Mouse (Mus musculus): ENCODE measurements around the gene Tenm4. TPM values are rescaled to one million over a fixed set of nuclear protein-coding genes. Genes with fewer than 3 reads are reported as not detected.

Gene Tenm4
- polyA plus RNA-seq, 1 experiment from 2014 or later: 62.8 TPM

DNA sequence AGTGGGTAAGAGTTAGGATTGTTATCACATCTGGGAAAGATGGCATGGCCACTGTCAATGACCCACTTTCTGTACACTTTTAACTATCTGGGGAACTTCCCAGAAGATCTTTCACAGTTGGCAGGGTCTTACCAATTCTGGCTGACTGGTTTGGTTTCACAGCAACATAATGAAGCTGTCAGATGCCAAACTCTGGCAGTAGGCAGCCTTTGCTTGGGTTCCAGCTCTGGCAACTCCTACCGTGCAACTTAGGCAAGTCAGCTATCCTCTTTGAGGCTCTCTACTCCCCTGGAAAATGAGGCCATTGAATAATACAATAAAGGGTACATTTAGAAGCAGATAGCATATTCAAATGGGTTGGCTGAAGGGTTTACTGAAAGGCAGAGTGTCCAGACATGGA, 226.9 kb downstream of the Tenm4 start:
- Histone ChIP-seq H3K4me3 (no peak overlapping the region), H3K27me3 (no peaks in the 10 kb centered on the region), H3K9me3 (no peaks in the 10 kb centered on the region), H3K4me1 (0 out of 2 replicates have a peak, but pooled peaks cover under 1% of the 10 kb centered on the region), H3K9ac (no peak overlapping the region), H3K4me2 (replicated peaks) (no peak overlapping the region), H3K36me3 (no peaks in the 10 kb centered on the region), H3K27ac (no peak overlapping the region)
- ATAC-seq (ENCODE audit: insufficient number of reproducible peaks, insufficient read depth, low FRiP score, low TSS enrichment): no peak
- 84% methylated on average over 1 of the region's 1 CpGs for WGBS

- H3K36me3 ChIP-seq: no peaks in the 10 kb centered on the region
- no peaks in the 10 kb centered on the region for H3K27me3 ChIP-seq
- H3K27ac ChIP-seq: no peak overlapping the region
- no peak overlapping the region for H3K4me2 ChIP-seq (replicated peaks)
- H3K4me3 ChIP-seq: no peak overlapping the region
- no peak overlapping the region for H3K9ac ChIP-seq
- WGBS: 41% methylated on average over 11 of the region's 11 CpGs
- no peaks in the 10 kb centered on the region for H3K9me3 ChIP-seq
- ATAC-seq (ENCODE audit: insufficient number of reproducible peaks, insufficient read depth, low FRiP score, low TSS enrichment): no peak
- 0 out of 2 replicates have a peak, but pooled peaks cover 3% of the 10 kb centered on the region for H3K4me1 ChIP-seq
These were observed 229.4 kb downstream of the Tenm4 start for GRCm38 (mm10) chr7:96400411-96400810.

DNA sequence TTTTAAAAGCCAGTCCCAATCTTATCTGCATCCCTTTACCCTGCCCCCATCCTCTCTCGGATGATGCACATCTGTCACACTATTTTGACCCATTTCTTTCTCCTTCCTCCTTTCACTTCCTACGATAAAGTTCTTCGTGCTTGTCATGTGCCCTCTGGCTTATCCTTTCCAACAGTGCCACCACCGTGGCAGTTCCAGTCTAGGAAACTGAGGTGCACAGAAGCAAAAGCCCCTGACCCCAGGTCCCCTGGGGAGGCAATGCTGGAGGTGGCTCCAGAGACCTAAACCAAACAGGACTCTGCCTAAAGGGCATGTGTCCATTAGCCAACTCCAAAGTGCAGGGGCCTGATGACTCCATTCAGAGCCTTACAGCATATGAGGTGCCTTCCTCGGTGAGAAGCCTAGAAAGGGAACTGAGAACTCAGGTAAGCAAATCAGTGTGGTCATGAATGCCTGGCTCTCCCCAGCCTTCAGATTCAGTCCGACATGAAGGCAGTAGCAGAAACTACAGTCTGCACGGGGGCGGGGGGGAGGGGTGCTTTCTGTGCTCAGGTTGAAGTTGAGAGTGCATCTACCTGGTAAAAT, 235.7 kb downstream of the Tenm4 start:
- WGBS: 67% methylated on average over 8 of the region's 8 CpGs
- no peak overlapping the region for H3K9ac ChIP-seq
- H3K4me2 ChIP-seq (replicated peaks): no peak overlapping the region
- H3K4me3 ChIP-seq: no peak overlapping the region
- no peaks in the 10 kb centered on the region for H3K9me3 ChIP-seq
- no peaks in the 10 kb centered on the region for H3K36me3 ChIP-seq
- H3K27me3 ChIP-seq: no peaks in the 10 kb centered on the region
- H3K27ac ChIP-seq: no peak overlapping the region
- H3K4me1 ChIP-seq: peaks cover 12% of the 10 kb centered on the region; the same call in 1 of the 2 replicates
- no peak for ATAC-seq (ENCODE audit: insufficient number of reproducible peaks, insufficient read depth, low FRiP score, low TSS enrichment)

DNA sequence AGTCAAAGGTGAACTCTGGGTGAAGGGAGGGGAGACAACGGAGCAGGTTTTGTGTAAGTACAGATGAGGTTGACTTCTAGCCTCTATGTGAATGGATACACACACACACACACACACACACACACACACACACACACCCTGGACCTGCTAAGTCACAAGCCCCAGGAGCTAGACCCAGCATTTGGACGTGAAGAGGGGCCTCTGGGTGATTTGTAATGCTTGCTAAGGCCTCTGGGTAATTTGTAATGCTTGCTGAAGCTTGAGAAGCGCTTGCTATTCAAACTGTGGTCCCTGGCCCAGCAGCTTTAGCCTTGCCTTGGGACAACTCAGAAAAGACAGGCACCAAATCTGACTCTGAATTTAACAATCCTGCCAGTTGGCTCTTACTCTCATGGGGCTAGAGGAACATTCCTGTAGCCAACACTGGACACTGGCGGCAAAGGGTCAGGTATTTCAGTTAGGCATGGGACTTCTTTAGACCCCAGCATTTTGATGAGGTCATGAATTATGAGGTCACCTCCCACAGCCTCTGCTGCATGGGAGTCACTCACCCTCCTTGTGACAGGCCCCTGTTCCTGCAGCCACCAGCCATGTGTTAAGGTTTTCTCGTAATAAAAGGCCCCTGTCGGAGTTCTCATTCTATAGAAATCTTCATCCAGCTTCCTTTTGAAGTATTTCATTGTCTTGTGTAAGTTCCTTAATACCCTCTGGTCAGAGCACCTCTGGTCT, 237.3 kb downstream of the Tenm4 start:
- ATAC-seq (ENCODE audit: insufficient number of reproducible peaks, insufficient read depth, low FRiP score, low TSS enrichment): no peak

GRCm38 (mm10) chr7:96409323-96409880, 238.4 kb downstream of the Tenm4 start:
- no peak overlapping the region for H3K27ac ChIP-seq
- peaks cover 28% of the 10 kb centered on the region for H3K4me1 ChIP-seq
- no peaks in the 10 kb centered on the region for H3K36me3 ChIP-seq
- H3K9me3 ChIP-seq: no peaks in the 10 kb centered on the region
- H3K4me2 ChIP-seq (replicated peaks): no peak overlapping the region
- H3K4me3 ChIP-seq: no peak overlapping the region
- no peak overlapping the region for H3K9ac ChIP-seq
- WGBS: 64% methylated on average over 11 of the region's 11 CpGs
- H3K27me3 ChIP-seq: no peaks in the 10 kb centered on the region
- ATAC-seq (ENCODE audit: insufficient number of reproducible peaks, insufficient read depth, low FRiP score, low TSS enrichment): no peak

More for the DNA sequence above, 237.3 kb downstream of the Tenm4 start:
- no peaks in the 10 kb centered on the region for H3K9me3 ChIP-seq
- no peak overlapping the region for H3K4me3 ChIP-seq
- no peak overlapping the region for H3K9ac ChIP-seq
- WGBS: 61% methylated on average over 6 of the region's 6 CpGs
- H3K36me3 ChIP-seq: no peaks in the 10 kb centered on the region
- no peak overlapping the region for H3K27ac ChIP-seq
- H3K4me1 ChIP-seq: peaks cover 21% of the 10 kb centered on the region
- H3K27me3 ChIP-seq: no peaks in the 10 kb centered on the region
- H3K4me2 ChIP-seq (replicated peaks): no peak overlapping the region

DNA sequence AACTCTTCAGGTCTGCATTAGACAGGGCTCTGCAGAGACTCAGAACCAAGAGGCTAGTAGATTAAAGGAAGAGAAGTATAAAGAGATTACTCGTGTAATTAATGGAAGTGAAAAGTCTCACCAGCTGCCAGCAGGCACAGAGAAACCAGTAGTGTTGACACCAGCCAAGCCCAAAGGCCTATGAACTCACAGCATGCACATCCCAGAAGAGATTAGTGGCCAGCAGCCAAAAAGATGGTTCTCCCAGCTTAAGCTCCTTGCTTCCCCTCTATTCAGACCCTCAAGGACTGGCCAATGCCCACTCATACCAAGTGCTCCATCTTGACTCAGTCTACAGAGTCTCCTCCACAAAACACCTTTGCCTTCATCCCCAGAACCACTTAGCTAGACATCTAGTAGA, 242.8 kb downstream of the Tenm4 start:
- Histone ChIP-seq H3K4me3 (no peak overlapping the region), H3K9me3 (no peaks in the 10 kb centered on the region), H3K9ac (no peak overlapping the region), H3K27me3 (no peaks in the 10 kb centered on the region), H3K4me1 (peaks cover 34% of the 10 kb centered on the region), H3K27ac (peak overlapping the region; percentile 63), H3K36me3 (no peaks in the 10 kb centered on the region), H3K4me2 (replicated peaks) (no peak overlapping the region)
- WGBS: 64% methylated on average over 1 of the region's 1 CpGs
- ATAC-seq (ENCODE audit: insufficient number of reproducible peaks, insufficient read depth, low FRiP score, low TSS enrichment): no peak

- no peaks in the 10 kb centered on the region for H3K9me3 ChIP-seq
- 69% methylated on average over 9 of the region's 9 CpGs for WGBS
- no peaks in the 10 kb centered on the region for H3K27me3 ChIP-seq
- no peak overlapping the region for H3K4me3 ChIP-seq
- H3K36me3 ChIP-seq: no peaks in the 10 kb centered on the region
- no peak overlapping the region for H3K9ac ChIP-seq
- peak overlapping the region; percentile 63; the same call in 1 of the 2 replicates for H3K27ac ChIP-seq
- no peak overlapping the region for H3K4me2 ChIP-seq (replicated peaks)
- ATAC-seq (ENCODE audit: insufficient number of reproducible peaks, insufficient read depth, low FRiP score, low TSS enrichment): no peak
- H3K4me1 ChIP-seq: peaks cover 28% of the 10 kb centered on the region
These were observed 243.4 kb downstream of the Tenm4 start for GRCm38 (mm10) chr7:96414290-96415055.

- Histone ChIP-seq H3K27me3 (no peaks in the 10 kb centered on the region), H3K9me3 (no peaks in the 10 kb centered on the region), H3K36me3 (no peaks in the 10 kb centered on the region), H3K27ac (0 out of 2 replicates have a peak overlapping the region, but pooled peaks have one; percentile 4), H3K4me2 (replicated peaks) (no peak overlapping the region), H3K4me1 (peaks cover 34% of the 10 kb centered on the region), H3K9ac (no peak overlapping the region), H3K4me3 (no peak overlapping the region)
- WGBS: 58% methylated on average over 13 of the region's 13 CpGs
- no peak for ATAC-seq (ENCODE audit: insufficient number of reproducible peaks, insufficient read depth, low FRiP score, low TSS enrichment)
These were observed 246.4 kb downstream of the Tenm4 start for GRCm38 (mm10) chr7:96417251-96418004.

- no peaks in the 10 kb centered on the region for H3K9me3 ChIP-seq
- H3K9ac ChIP-seq: no peak overlapping the region
- H3K4me1 ChIP-seq: peaks cover 27% of the 10 kb centered on the region
- ATAC-seq (ENCODE audit: insufficient number of reproducible peaks, insufficient read depth, low FRiP score, low TSS enrichment): no peak
- H3K4me2 ChIP-seq (replicated peaks): no peak overlapping the region
- no peaks in the 10 kb centered on the region for H3K36me3 ChIP-seq
- H3K27me3 ChIP-seq: no peaks in the 10 kb centered on the region
- no peak overlapping the region for H3K27ac ChIP-seq
- H3K4me3 ChIP-seq: no peak overlapping the region
- 55% methylated on average over 3 of the region's 3 CpGs for WGBS
These were observed 247.1 kb downstream of the Tenm4 start for GRCm38 (mm10) chr7:96418146-96418545.

- Histone ChIP-seq H3K4me2 (replicated peaks) (no peak overlapping the region), H3K4me1 (peaks cover 18% of the 10 kb centered on the region), H3K9ac (no peak overlapping the region), H3K4me3 (no peak overlapping the region), H3K36me3 (no peaks in the 10 kb centered on the region), H3K27ac (no peak overlapping the region), H3K9me3 (no peaks in the 10 kb centered on the region), H3K27me3 (no peaks in the 10 kb centered on the region)
- ATAC-seq (ENCODE audit: insufficient number of reproducible peaks, insufficient read depth, low FRiP score, low TSS enrichment): no peak
- 76% methylated on average over 3 of the region's 3 CpGs for WGBS
These were observed 249.0 kb downstream of the Tenm4 start for GRCm38 (mm10) chr7:96420045-96420444.

GRCm38 (mm10) chr7:96420926-96421605, 250.0 kb downstream of the Tenm4 start:
- H3K9ac ChIP-seq: no peak overlapping the region
- no peak overlapping the region for H3K27ac ChIP-seq
- no peak for ATAC-seq (ENCODE audit: insufficient number of reproducible peaks, insufficient read depth, low FRiP score, low TSS enrichment)
- peaks cover 25% of the 10 kb centered on the region for H3K4me1 ChIP-seq
- H3K4me3 ChIP-seq: no peak overlapping the region
- H3K36me3 ChIP-seq: no peaks in the 10 kb centered on the region
- H3K9me3 ChIP-seq: no peaks in the 10 kb centered on the region
- no peaks in the 10 kb centered on the region for H3K27me3 ChIP-seq
- no peak overlapping the region for H3K4me2 ChIP-seq (replicated peaks)
- WGBS: 69% methylated on average over 9 of the region's 9 CpGs

All from embryonic facial prominence, embryonic 12.5 days (tissue).